Mouse (Mus musculus) ES-E14 (cell line): ENCODE data around the gene Clca2. TPM values are rescaled to one million over a fixed set of nuclear protein-coding genes. Genes with fewer than 3 reads are reported as not detected.

Source experiments
- DNase-seq: peaks from one replicate; pipeline ENCODE4 v3.0.0-alpha.2; 2013; ENCODE audit warnings: low read depth, low spot score
- H3K27ac ChIP-seq: 2 replicates; pipeline ENCODE4 v1.5.1; 2012; ENCODE audit warnings: low read depth, mild to moderate bottlenecking, low read length, moderate library complexity, mixed read lengths; ENCODE audit not compliant: poor library complexity, insufficient read depth, severe bottlenecking
- H3K36me3 ChIP-seq: 2 replicates; pipeline ENCODE4 v1.6.1; 2012; ENCODE audit warnings: mild to moderate bottlenecking, low read length, moderate library complexity, mixed read lengths; ENCODE audit not compliant: control insufficient read depth, poor library complexity, insufficient read depth, severe bottlenecking
- H3K4me1 ChIP-seq, 2 experiments: fragments of 150-350 bp in 1 of 2; sonication (generic) in 1 of 2; 2 replicates each; pipeline ENCODE4 v1.6.1; 2012; ENCODE audit warnings: low read length in 2 of 2, mild to moderate bottlenecking in 1 of 2, mixed read lengths in 1 of 2; ENCODE audit not compliant: control insufficient read depth in 2 of 2, insufficient read depth in 2 of 2, poor library complexity in 1 of 2
- H3K4me3 ChIP-seq, 2 experiments: fragments of 150-350 bp in 1 of 2; sonication (generic) in 1 of 2; 2 replicates each; pipeline ENCODE4 v1.5.1; 2012; ENCODE audit warnings: low read length in 2 of 2, low read depth in 1 of 2, mild to moderate bottlenecking in 1 of 2, mixed read lengths in 1 of 2; ENCODE audit not compliant: insufficient read depth in 1 of 2, poor library complexity in 1 of 2, severe bottlenecking in 1 of 2
- H3K9ac ChIP-seq: 2 replicates; pipeline ENCODE4 v1.6.1; 2012; ENCODE audit warnings: low read depth, mild to moderate bottlenecking, low read length, mixed read lengths; ENCODE audit not compliant: poor library complexity, insufficient read depth, severe bottlenecking
- H3K9me3 ChIP-seq: fragments of 150-350 bp; sonication (generic); 2 replicates; pipeline ENCODE4 v1.6.1; 2012; ENCODE audit warnings: low read depth, mild to moderate bottlenecking, low read length; ENCODE audit not compliant: control insufficient read depth, insufficient read depth
- CHD2 ChIP-seq: IDR thresholded peaks from 2 replicates; pipeline ENCODE4 v1.6.1; 2014; ENCODE audit warnings: mild to moderate bottlenecking, low read depth, low read length, inconsistent platforms
- HCFC1 ChIP-seq: IDR thresholded peaks from 2 replicates; pipeline ENCODE4 v1.6.1; 2012; ENCODE audit warnings: low read length, inconsistent platforms, borderline replicate concordance; ENCODE audit not compliant: insufficient read depth
- MAFK ChIP-seq: IDR thresholded peaks from 2 replicates; pipeline ENCODE4 v1.6.1; 2014; ENCODE audit warnings: mild to moderate bottlenecking, low read depth, low read length, inconsistent platforms; ENCODE audit not compliant: insufficient read depth
- ZC3H11A ChIP-seq: IDR thresholded peaks from 2 replicates; pipeline ENCODE4 v1.6.1; 2012; ENCODE audit warnings: low read depth, mild to moderate bottlenecking, inconsistent platforms, low read length, borderline replicate concordance
- ZNF384 ChIP-seq: IDR thresholded peaks from 2 replicates; pipeline ENCODE4 v1.6.1; 2012; ENCODE audit warnings: low read depth, low read length, inconsistent platforms
- in situ Hi-C, 2 experiments: fragments of 600-800 bp; cut with MboI; formaldehyde crosslinking; loops; one replicate each; pipeline ENCODE4 v1.15.1; 2025; ENCODE audit warnings: low sequenced_read_pairs in 2 of 2, inconsistent platforms in 1 of 2; ENCODE audit not compliant: unreplicated experiment in 2 of 2
- total RNA-seq: library from RNA; depleted of rRNA; stranded (reverse); fragments of 300-350 nt; gene quantifications from 2 replicates; pipeline ENCODE4 v1.2.3, GENCODE M21; 2012

Gene Clca2
- total RNA-seq, 1 experiment, result not detected

GRCm38 (mm10) chr3:145143856-145144255 lies 44.6 kb upstream of the Clca2 start:
- Histone ChIP-seq H3K9ac (no peak overlapping the region), H3K36me3 (no peaks in the 10 kb centered on the region; the same call in 1 of the 2 replicates), H3K27ac (no peak overlapping the region), H3K4me3 (no peak overlapping the region), H3K4me1 (no peaks in the 10 kb centered on the region), H3K9me3 (no peaks in the 10 kb centered on the region)
- no peak for DNase-seq
- TF ChIP-seq CHD2 (no peak), ZNF384 (no peak), HCFC1 (no peak), ZC3H11A (no peak), MAFK (no peak)
- in situ Hi-C loops, result loop anchor here in 1 of 2 experiments (25.0 kb wide), 1 partner anchor 332 kb away; the partner anchor contains the start of gene Clca3a2

- Histone ChIP-seq H3K9ac (no peak overlapping the region), H3K4me1 (no peaks in the 10 kb centered on the region), H3K27ac (no peak overlapping the region), H3K36me3 (no peaks in the 10 kb centered on the region; the same call in 1 of the 2 replicates), H3K4me3 (no peak overlapping the region), H3K9me3 (no peaks in the 10 kb centered on the region)
- in situ Hi-C loops, result loop anchor here in 1 of 2 experiments (25.0 kb wide), 1 partner anchor 331 kb away; the partner anchor contains the start of gene Clca3a2
- TF ChIP-seq HCFC1 (no peak), ZNF384 (no peak), MAFK (no peak), ZC3H11A (no peak), CHD2 (no peak)
- DNase-seq, result no peak
Measured at GRCm38 (mm10) chr3:145142925-145143324, 43.7 kb upstream of the Clca2 start.

GRCm38 (mm10) chr3:145140236-145140635 lies 41.0 kb upstream of the Clca2 start:
- Histone ChIP-seq H3K27ac (no peak overlapping the region), H3K4me1 (no peaks in the 10 kb centered on the region), H3K9ac (no peak overlapping the region), H3K36me3 (no peaks in the 10 kb centered on the region; the same call in 1 of the 2 replicates), H3K9me3 (no peaks in the 10 kb centered on the region), H3K4me3 (no peak overlapping the region)
- TF ChIP-seq MAFK (no peak), ZC3H11A (no peak), HCFC1 (no peak), ZNF384 (no peak), CHD2 (no peak)
- in situ Hi-C loops, result loop anchor here in 1 of 2 experiments (25.0 kb wide), 1 partner anchor 328 kb away; the partner anchor contains the start of gene Clca3a2
- no peak for DNase-seq

GRCm38 (mm10) chr3:145131210-145131868 lies 32.1 kb upstream of the Clca2 start:
- no peak overlapping the region for H3K4me3 ChIP-seq
- DNase-seq, result no peak
- no peak overlapping the region for H3K9ac ChIP-seq
- peaks cover 2% of the 10 kb centered on the region; the same call in 1 of the 2 replicates for H3K36me3 ChIP-seq
- TF ChIP-seq ZC3H11A, result peak; percentile 67; the same call in 1 of the 2 replicates
- TF ChIP-seq HCFC1, result no peak
- TF ChIP-seq ZNF384, result peak; percentile 56; the same call in 1 of the 2 replicates
- TF ChIP-seq MAFK, result no peak
- H3K4me1 ChIP-seq, result no peaks in the 10 kb centered on the region
- in situ Hi-C loops, result loop anchor here in 1 of 2 experiments (25.0 kb wide), 1 partner anchor 319 kb away; the partner anchor contains the start of gene Clca3a2
- H3K27ac ChIP-seq, result no peak overlapping the region
- no peaks in the 10 kb centered on the region for H3K9me3 ChIP-seq
